Mouse (Mus musculus) cortical plate, adult 2 months (tissue): ENCODE data around the gene Hoxa7.

ENCODE experiments used
- CTCF ChIP-seq: fragments of 200-500 bp; IDR thresholded peaks from 2 replicates; pipeline ENCODE4 v1.5.1; 2011; ENCODE audit warnings: mild to moderate bottlenecking, control low read depth, low read length; ENCODE audit not compliant: insufficient read depth; ENCODE audit errors: extremely low read depth
- POLR2A ChIP-seq: fragments of 200-500 bp; IDR thresholded peaks from 2 replicates; pipeline ENCODE4 v1.6.1; 2011; ENCODE audit warnings: mild to moderate bottlenecking, low read length, control low read depth; ENCODE audit not compliant: insufficient read depth; ENCODE audit errors: extremely low read depth

GRCm38 (mm10) chr6:52196811-52197210 lies 24.8 kb downstream of the Hoxa7 start:
- TF ChIP-seq CTCF (no peak), POLR2A (no peak)
